Mouse (Mus musculus) cerebellum, postnatal 4 days (tissue): ENCODE data around the gene Tubb2a.
"Not testable (repeated sequence)": the region's sequence is repeated elsewhere in the genome, so short reads cannot be mapped to it uniquely, and the experiment has no call there.

ENCODE experiments used
- DNase-seq, 2 experiments: peaks; one replicate each; pipeline ENCODE4 v3.0.0; 2022; ENCODE audit warnings: low spot score in 2 of 2, mixed read lengths in 1 of 2

Tubb2a gene

DNA sequence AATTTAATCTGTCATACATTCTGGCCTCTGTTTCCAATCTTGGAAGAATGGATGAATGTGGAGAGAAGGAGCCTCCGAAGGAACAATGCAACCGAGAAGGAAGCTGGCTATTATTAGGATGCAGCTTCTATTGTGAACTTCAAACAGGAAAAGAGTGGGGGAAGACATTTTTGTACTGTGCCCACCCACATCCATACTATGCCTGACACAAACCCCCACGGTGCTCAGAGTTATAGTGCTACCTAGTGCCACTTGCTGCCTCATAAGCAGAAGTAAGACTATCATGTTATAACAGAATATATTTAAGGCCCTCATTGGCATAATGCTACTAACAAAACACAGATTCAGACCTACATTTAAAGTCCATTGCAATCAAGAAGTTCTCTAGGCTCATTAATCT lies 11.6 kb upstream of the Tubb2a start:
- no peak for DNase-seq

DNA sequence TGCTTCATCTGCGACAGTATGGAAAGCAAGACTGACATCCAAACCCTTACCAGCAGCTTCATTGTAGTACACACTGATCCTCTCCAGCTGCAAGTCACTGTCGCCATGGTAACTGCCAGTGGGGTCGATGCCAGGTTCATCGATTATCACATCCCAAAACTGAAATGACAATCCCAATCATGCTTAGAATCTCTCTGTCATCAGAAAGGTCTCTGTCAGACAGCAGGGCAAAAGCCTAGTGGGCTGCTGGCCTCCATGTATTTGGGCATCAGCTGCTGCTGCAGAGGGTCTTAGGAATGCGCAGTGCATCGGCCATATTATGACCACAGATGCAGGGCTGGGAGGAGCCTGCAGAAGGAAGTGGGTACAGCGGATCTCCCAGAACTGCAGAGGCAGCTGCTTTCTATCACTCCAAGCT lies 11.1 kb upstream of the Tubb2a start:
- no peak for DNase-seq

DNA sequence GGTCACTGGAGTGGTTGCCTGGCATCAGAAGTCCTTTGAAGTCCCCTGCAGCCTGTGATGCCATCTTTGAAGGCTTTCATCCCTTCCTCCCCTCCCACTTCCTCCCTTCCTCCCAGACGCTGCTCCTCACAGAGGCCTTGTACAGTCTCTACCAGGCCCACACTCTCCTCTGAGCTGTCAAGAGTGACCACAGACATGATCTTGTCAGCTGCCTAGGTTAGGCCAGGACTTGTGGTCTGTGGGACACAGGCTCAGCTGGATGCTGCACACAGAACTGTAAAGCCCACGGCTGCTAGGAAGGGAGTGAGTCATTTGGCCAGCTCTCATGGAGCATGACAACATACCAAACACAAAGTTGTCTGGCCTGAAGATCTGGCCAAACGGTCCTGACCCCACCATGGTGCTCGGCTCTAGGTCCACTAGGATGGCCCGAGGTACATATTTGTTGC lies 10.4 kb upstream of the Tubb2a start:
- DNase-seq: not testable (repeated sequence)

DNA sequence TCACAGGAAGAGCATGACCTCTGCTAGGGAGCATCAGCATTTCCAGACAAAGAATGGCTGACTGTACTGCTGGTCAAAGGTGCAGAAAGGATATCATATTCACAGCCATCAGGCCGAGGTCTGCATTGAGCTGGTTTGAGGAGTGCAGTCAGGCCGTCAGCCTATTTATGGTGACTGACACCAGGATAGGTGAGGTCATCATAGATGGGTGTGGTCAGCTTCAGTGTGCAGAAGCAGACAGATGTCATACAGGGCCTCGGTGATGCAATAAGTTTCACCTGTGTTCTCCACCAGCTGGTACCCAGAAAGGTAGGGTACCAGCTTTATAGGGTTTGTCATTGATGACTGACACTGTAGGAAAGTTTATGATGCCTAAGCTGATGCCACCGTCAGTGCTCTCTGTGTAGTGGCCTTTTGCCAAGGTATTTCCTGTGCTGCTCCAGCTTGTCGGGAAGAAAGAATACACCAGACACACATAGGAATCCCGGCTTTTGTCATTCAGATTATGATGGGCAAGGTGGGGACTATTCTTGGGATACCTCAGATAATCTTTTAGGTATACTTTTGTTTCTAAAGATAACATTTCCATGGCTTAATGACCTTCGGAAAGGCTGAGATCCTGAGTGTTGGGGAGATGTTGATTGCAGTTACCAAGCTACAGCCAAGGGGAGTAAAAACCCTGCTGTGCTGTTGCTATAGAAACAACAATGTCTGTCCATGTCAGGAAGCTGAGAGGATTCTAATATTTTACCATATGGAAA lies 9.4 kb upstream of the Tubb2a start:
- no peak for DNase-seq

DNA sequence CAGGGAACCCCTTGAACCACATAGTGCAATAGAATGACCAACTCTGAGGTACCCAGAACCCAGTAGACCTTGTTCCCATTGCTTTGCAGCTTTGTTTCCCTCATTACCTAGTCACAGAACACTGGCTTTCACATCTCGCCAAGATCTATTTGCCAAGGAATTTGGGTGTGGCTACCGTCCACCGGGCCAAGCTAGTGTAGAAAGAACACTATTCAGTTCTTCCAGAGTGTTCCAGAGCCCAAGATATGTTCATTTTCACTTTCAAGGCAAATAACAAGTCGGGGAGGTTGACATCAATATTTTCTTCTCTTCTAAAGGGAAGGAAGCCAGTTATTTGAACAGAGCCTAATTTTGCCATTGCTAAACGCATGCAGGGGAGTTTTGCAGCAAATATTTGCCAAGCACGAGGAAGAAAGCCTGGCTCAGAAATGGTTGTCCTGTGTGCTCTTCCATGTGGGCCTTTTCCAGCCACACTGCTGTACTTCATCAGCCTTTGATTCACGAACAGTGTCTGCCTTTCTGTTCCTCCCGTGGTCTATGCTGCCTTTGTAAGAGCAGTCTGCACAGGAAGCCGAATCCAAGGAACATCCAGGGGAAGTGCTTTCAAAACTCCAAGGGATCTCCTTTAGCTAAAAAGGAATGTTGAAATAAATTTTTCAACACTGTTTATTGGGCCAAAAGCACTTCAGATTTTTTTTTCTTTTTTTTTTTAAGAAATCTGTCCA lies 6.4 kb upstream of the Tubb2a start:
- no peak for DNase-seq

DNA sequence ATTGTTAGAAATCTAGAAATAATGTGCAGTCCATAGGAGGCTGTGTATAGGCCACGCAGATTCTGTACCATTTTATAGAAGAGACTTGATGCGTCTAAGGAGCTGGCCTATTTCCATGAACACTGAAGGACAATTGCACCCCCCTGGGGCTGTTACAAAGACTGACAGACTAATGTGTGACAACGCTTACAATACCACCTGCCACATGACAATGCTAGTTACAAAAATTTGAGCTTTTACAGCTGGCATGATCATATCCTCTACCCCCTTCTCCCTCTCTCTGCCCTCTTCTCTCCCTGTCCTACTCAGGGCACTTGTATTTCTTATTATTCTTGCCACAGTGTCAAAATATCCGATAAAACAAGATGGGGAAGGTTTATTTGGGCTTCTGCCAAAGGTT lies 4.1 kb upstream of the Tubb2a start:
- DNase-seq: no peak

DNA sequence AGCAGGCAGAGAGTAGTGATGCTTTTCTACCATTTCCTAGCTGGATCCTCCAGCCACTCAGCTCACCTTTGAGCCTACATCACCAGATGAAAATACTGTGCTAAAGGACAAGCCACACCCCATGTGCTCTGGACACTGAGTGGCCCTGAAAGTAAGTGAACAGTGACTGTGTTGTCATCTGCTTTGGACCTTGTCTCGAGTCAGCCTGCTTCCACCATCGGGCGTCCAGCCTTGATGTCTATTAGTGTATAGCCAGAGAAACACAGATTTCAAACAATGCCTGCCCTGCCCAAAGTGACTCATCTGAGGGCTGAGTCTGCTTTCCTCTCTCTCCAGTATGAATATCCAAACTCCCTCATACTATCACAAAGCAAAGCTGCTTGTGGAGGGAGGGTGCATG lies 2.0 kb upstream of the Tubb2a start:
- DNase-seq: no peak

DNA sequence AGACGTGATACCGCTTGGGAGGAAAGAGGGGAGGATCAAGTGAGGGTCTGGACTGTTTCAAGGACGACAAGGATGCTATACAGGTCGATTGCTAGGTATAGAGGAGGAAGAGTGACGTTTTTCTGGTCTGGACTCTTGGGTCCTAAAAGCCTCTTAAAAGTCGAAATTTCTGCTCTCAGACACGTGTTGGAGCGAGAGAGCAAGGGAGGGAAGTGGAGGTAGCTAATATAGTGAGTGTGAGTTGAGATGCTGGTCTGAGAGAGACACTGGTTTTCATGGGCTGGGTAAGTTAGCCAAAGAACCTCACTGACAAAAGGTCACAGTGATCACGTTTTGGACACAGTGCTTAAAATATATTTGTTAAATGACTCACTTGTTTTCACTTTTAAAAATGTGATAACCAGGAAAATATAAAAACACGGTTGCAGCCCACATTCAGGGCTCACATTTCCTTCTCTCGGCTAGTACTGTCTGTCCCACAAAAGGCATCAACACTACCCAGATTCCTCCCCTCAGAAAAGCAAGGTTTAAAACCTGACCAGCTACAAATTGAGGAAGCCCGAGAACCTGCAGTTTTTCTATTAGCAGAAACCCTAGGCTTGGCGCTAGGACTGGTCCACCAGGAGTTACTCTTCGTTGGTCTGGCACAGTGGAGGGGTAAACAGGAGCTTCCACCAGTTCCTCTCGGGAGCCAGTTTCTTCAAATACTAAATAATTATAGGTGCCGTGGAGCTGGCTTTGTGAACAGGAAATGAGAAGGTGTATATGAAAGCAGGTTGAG lies 883 bp upstream of the Tubb2a start:
- DNase-seq: no peak

DNA sequence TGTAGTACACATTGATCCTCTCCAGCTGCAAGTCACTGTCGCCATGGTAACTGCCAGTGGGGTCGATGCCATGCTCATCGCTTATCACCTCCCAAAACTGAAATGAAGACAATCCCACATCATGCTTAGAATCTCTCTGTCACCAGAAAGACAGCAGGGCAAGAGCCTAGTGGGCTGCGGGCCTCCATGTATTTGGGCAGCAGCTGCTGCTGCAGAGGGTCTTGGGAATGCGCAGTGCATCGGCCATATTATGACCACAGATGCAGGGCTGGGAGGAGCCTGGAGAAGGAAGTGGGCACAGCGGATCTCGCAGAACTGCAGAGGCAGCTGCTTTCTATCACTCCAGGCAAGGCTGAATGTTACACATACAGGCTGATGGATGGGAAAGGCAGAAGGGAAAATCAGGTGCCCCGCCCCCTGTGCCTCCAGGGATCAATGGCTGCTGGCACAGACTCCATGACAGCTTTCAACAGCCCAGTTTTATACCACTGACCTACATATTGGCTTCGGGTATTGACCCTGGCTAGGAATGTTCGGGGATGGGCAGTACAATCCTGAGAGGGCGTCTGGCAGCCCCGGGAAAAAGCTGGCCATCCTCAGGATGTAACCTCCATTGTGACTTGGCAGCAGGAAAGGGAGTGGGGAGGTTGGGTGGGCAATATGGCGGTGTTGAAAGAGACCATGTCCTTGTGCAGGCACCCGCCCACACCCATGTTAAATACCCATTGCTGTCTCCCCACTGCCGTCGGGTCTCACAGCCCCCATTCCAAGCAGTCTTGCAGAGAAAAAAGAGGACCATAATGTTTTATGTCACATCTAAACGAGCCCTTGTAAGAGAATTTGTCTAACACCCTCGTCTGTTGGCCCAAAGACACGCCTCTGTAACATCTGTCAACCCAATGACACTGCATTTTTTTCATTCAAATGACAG lies 981 bp downstream of the Tubb2a start:
- peak; percentile 46 to 69 for DNase-seq

DNA sequence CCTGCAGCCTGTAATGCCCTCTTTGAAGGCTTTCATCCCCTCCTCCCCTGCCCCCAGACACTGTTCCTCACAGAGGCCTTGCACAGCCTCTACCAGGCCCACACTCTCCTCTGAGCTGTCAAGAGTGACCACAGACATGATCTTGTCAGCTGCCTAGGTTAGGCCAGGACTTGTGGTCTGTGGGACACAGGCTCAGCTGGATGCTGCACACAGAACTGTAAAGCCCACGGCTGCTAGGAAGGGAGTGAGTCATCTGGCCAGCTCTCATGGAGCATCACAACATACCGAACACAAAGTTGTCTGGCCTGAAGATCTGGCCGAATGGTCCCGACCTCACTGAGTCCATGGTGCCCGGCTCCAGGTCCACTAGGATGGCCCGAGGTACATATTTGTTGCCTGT lies 1.9 kb downstream of the Tubb2a start:
- DNase-seq: not testable (repeated sequence)

DNA sequence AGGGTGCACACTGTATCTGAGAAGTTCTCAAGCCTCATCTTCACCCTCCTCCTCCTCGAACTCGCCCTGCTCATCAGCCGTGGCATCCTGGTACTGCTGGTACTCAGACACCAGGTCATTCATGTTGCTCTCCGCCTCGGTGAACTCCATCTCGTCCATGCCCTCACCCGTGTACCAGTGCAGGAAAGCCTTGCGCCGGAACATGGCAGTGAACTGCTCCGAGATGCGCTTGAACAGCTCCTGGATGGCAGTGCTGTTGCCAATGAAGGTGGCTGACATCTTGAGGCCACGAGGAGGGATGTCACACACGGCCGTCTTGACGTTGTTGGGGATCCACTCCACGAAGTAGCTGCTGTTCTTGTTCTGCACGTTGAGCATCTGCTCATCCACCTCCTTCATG lies 3.4 kb downstream of the Tubb2a start:
- DNase-seq: not testable (repeated sequence)

DNA sequence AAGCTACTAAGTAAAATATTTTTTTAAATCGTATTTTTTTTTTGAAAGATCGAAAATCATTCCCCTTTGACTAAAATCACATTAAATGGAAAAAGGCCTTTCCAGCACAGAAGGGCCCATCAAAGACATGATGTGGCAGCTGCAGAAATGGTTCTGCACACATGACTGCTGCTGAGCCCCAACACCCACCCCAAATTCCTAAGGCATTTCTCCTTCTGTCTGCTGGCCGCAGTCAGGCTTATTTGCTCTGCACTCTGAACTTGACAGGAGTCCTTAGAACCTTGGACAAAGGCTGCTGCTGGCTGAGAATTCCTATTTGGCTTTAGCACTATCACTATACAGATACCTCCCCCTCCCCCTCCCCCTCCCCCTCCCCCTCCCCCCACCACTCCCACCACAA lies 5.0 kb downstream of the Tubb2a start:
- DNase-seq: no peak

DNA sequence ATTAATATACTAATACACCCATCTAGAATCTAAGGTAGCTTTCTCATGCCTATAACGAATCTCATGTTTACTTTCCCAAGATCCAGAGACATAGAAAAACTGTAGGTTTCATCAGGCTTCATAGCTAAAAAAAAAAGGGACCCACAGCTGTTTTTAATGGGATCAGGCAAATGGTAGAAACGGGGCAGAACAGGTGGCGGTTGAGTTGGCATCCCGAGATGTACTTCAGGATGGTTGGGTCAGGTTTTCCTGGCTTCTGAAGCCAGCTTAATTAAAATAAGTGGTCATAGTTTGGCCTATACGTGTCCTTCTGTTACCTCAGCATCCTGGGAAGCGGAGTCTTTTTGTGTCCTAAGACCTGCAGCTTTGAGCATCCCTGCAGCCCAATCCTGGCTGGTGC lies 6.0 kb downstream of the Tubb2a start:
- no peak for DNase-seq

DNA sequence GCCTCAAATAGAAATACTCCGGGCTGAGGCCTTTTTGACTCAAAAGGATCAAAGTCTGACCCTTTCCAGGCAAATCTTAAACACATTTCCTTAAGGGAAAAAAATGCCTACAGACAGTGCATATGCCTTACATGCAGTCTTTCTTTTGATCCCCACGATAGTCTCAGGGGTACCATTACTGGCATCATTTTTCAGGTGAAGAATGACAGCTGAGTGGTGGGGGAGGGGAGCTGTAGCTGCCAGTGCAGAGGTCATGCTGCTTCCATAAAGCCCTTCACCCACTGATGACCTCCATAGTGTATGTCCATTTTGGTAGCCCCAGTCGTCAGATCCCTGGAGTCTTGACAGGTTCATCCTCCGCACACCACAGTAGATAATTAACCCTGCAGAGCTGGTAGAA lies 7.5 kb downstream of the Tubb2a start:
- DNase-seq: no peak

DNA sequence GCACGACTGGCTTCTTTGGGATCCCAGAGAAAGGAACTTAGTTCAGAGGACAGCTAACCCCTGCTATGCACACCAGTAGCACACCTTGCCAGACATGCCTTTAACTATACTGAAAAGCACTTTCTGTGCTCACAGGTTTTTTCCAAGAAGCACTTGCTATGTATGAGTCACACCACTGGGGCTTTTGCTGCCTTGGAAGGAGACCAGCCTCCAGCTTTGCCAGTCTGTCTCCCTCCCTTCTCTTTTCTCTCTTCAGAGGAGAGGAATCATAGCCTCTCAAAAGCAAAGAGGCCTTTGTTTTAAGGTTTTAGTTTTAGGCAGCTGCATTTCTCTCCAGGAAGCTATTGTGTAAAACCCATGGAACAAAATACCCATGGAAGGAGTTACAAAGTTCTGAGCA lies 11.5 kb downstream of the Tubb2a start:
- DNase-seq: no peak

DNA sequence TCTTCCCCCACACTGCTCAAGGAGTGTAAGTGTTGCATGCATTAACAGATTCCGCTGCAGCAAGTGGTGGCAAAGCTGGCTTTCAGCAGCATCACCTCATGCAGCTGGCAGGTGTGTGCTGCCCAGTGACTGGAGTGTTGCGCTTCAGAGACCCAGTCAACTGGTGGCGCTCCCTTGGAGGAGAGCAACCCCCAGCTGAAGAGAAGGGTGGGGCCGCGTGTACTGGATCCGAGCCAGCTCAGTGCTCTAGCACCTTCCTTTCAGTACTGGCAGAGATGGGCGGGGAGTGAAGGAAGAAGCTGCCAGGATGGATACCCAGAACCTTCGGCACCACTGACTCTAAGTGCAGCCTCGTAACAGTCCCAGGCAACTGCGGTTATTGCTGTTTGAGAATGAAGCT lies 15.3 kb downstream of the Tubb2a start:
- no peak for DNase-seq

DNA sequence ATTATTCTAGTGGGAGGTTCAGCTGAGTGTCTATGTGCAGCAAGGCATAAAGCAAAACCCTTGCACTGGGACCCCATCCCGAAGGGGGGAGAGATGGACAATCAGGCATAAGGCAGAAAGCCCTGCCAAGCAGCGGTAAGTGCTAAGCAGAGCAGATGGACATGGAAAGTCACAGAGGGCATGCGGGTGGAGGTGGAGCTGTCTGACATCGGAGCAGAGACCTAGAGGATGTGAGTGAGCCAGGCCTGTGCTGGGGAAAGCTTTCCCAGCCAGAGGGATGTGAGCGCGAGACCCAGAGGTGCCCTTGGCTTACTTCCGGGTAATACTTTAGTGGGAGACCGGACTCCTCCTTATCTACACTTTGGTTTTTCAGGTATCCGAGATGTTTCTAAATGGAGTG lies 17.7 kb downstream of the Tubb2a start:
- peak in 1 of 2 experiments; percentile 46 for DNase-seq

DNA sequence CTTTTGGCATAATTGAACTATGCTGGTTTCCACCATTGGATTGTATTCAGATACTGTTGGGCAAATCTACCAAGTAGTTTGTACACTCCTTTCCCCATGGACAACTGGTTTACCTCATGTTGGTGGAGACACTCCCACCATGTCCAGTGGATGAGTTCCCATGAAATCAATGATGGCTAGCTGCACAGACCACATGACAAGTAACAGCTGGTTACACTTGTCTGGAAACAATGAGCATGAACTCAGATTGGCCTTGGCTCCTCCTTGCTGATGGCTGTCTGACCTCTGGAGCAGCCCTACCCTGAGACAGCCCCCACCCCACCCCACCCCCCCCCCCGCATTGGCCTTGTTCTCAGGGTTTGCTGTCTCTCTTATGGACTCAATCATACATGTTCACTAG lies 20.6 kb downstream of the Tubb2a start:
- no peak for DNase-seq

DNA sequence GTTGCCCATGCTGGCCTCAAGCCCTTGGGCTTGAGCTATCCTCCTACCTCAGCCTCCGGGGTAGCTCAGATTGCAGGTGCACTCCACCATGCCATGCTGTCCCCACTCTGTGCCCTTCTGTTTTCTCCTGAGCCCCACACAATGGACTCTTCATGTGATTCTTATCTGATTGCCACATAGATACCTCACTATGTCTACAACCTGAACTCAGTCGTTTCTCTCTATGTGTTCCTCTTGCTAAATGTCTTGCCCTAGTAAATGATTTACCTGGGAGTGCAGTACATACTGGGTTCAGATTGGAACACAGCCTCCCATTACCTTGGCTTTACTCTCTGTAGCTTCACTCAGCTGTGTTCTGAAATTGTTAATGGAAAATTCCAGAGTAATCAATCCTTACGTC lies 22.8 kb downstream of the Tubb2a start:
- no peak for DNase-seq

DNA sequence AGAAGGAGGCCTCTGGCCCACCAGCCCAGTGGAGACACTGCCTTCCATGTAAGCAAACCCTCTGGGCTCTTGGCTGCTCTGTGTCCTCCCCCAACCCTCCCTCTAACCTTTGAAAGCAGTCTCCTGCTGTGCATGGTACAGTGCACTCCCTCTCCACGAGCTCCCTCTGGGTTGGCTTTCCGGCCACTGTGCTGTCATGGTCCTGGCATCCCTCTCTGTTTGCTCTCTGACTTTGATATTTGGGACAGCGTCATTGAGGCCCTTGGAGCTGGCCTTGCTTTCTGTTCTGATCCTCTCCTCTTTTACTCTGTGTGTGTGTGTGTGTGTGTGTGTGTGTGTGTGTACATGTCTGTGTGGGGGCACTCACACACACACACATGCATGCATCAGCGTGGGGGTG lies 23.4 kb downstream of the Tubb2a start:
- DNase-seq: no peak

DNA sequence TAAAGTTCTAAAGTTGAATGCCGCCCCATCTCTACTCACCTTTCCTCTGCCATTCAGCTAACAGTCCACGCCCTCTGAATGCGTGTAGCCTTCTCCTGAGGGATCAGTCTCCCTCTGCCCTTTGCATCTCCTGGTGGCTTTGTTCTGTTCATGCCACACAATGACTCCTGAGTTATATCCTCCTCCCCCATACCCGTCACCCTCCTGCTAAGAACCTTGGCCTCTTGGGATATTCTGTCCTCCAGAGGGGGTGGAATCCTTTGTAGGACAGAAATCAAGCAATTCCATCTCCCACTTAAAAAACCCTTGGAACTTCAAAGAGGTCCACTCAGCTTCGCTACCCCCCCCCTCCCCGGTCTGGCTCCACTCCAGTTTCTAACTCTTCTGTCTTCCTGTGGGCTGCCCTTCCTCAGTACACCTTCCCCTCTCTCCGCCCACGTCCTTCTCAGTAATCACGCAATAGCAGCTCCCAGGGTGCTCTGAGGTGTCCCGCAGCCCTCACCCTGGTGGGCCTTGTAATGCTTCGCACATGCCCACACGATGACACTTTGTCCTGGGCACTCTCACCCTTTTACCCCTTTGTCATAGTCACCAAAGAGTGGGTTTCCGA lies 24.0 kb downstream of the Tubb2a start:
- no peak for DNase-seq
